Mouse (Mus musculus) mature B cell (primary cell): ENCODE data around the gene Aqp3.
"Not testable (repeated sequence)": the region's sequence is repeated elsewhere in the genome, so short reads cannot be mapped to it uniquely, and the experiment has no call there.

Experiments
- in situ Hi-C: fragments of 300-500 bp; cut with MboI; formaldehyde crosslinking; loops from 2 replicates; pipeline ENCODE4 v1.14.3; 2019

The Aqp3 gene

GRCm38 (mm10) chr4:41102901-41103300, 4.9 kb upstream of the Aqp3 start:
- in situ Hi-C loops, result no loop called here

- in situ Hi-C loops, result no loop called here
These were observed 3.0 kb upstream of the Aqp3 start for GRCm38 (mm10) chr4:41100986-41101385.

- in situ Hi-C loops, result no loop called here
These were observed 581 bp upstream of the Aqp3 start for GRCm38 (mm10) chr4:41098577-41098951.

GRCm38 (mm10) chr4:41097381-41097780, 602 bp downstream of the Aqp3 start:
- in situ Hi-C loops, result no loop called here

- in situ Hi-C loops, result no loop called here
These were observed 1.2 kb downstream of the Aqp3 start for GRCm38 (mm10) chr4:41096794-41097193.

- in situ Hi-C loops, result no loop called here
These were observed 1.8 kb downstream of the Aqp3 start for GRCm38 (mm10) chr4:41096169-41096568.

GRCm38 (mm10) chr4:41094361-41094760, 3.6 kb downstream of the Aqp3 start:
- in situ Hi-C loops, result no loop called here

GRCm38 (mm10) chr4:41092958-41093357, 5.0 kb downstream of the Aqp3 start:
- in situ Hi-C loops, result no loop called here

- in situ Hi-C loops, result no loop called here
These were observed 6.6 kb downstream of the Aqp3 start for GRCm38 (mm10) chr4:41091391-41091790.

GRCm38 (mm10) chr4:41089705-41090104, 8.3 kb downstream of the Aqp3 start:
- in situ Hi-C loops, result no loop called here

GRCm38 (mm10) chr4:41089189-41089588, 8.8 kb downstream of the Aqp3 start:
- in situ Hi-C loops, result no loop called here

GRCm38 (mm10) chr4:41087459-41088298, 10.3 kb downstream of the Aqp3 start:
- in situ Hi-C loops, result no loop called here

- in situ Hi-C loops, result no loop called here
These were observed 11.0 kb downstream of the Aqp3 start for GRCm38 (mm10) chr4:41086947-41087346.

GRCm38 (mm10) chr4:41084819-41085218, 13.2 kb downstream of the Aqp3 start:
- in situ Hi-C loops, result no loop called here

GRCm38 (mm10) chr4:41082803-41083202, 15.2 kb downstream of the Aqp3 start:
- in situ Hi-C loops, result not testable (repeated sequence)

GRCm38 (mm10) chr4:41081733-41082132, 16.2 kb downstream of the Aqp3 start:
- in situ Hi-C loops, result no loop called here

GRCm38 (mm10) chr4:41078726-41079125, 19.3 kb downstream of the Aqp3 start:
- in situ Hi-C loops, result no loop called here

GRCm38 (mm10) chr4:41074461-41074860, 23.5 kb downstream of the Aqp3 start:
- in situ Hi-C loops, result no loop called here

GRCm38 (mm10) chr4:41073008-41073817, 24.8 kb downstream of the Aqp3 start:
- in situ Hi-C loops, result no loop called here

- in situ Hi-C loops, result no loop called here
These were observed 26.2 kb downstream of the Aqp3 start for GRCm38 (mm10) chr4:41071500-41072429.

GRCm38 (mm10) chr4:41065196-41065595, 32.8 kb downstream of the Aqp3 start:
- in situ Hi-C loops, result no loop called here
